Mouse (Mus musculus) spleen, adult 18-20 months (tissue): ENCODE measurements at regions not wholly inside any gene's neighbourhood (a gene's known extent, or its start where the extent isn't known, plus 50 kb on each side); places are given as distances from the start of the nearest gene placed in this dataset.
"Not testable (repeated sequence)": the region's sequence is repeated elsewhere in the genome, so short reads cannot be mapped to it uniquely, and the experiment has no call there.

Source experiments
- DNase-seq, 2 experiments: peaks; one replicate each; pipeline ENCODE4 v3.0.0; 2022; ENCODE audit warnings: mixed read lengths in 2 of 2

DNA sequence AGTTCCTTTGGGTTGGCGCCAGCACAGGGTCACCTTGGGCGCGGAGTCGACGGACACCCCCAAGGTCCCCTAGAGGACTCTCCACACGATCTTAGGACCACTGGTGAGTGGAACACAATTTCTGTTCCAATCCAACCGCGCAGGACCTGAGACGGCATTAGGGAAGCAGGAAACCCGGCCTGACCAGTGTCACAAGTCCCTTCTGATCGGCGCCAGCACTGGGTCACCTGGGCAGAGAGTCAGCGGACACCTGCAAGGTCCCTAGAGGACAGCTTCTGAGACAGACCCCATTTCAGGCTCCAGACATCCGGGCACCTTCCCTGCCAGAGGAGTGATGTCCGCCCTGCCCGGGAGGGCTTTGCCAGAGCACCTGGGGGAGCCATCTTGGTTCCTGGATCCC lies 74.2 kb upstream of the Cdh13 start:
- DNase-seq = not testable (repeated sequence)

DNA sequence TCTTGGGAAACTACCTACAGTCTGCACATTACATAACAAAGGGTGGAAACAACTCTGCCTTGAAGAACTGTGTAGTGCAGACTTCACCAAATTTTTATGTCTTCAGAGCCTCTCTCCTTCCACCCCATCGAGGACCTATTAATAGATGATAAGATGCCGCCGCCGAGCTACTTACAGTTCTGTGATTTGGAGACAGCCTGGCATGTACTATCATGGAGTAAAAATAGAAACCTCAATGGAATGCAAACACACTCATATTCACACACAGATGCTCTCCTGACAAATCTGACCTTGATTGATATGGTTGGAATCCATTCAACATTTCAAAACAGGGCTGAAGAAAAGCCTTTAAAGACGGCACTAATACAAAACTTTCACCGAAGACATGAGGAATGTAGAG lies 92.7 kb upstream of the Cdh13 start:
- DNase-seq = no peak

DNA sequence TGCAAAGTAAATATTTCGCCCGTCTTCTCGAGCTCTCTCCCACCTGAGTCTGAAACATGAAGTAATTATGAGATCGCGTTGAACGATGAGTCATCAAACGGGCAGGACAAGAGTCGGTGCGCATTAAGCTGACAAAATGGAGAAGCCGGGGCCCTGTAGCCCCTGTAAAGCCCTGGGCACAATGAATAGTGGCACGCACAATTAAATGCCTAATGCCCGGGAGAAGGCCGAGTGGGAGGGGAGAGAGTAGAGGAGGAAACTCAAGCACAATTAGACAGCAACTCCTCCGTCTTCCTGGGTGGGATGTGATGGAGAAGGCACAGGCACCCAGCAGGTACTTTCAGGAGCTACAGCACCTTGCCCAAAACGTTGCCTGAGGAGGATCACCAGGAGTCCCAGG lies 94.3 kb upstream of the Cdh13 start:
- no peak for DNase-seq

DNA sequence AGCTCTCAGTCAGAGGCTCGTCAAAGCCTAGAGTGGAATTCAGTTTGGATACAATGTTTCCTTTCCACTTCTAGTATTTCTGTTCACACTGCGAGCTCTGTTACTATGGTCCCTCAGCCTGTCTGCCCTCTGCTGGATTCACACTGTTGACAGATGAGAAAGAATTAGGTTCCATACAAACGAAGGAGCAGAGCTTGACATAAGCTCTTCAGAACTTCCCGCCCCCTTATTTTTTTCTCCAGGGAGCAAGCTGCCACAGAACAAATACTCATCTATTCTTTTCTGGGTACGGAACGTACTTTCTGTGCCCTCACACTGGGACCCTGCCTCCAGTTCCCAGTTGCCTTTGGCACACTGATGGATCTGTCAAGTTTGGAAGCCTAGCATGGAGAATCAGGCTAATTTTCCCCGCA lies 114.5 kb upstream of the Cdh13 start:
- DNase-seq = no peak

DNA sequence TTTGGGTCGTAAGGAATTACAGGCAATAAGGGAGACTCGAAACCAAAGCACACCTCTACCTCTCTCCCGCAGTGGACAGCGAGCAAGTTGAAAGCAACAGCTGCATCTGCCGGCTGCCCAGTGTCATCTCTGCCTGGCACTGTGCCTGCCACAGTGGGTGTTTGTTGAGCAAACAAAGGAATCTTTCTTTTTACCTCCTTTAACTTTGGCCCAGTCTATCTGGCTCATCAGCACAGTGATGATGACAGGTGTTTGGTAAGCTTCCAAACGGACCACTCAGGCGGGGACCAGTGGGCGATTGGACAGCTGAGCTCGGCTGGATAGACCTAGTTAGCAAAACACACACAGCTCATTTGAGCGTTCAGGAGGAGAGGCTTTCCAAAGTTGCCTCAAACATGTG lies 121.4 kb upstream of the Cdh13 start:
- DNase-seq = no peak

DNA sequence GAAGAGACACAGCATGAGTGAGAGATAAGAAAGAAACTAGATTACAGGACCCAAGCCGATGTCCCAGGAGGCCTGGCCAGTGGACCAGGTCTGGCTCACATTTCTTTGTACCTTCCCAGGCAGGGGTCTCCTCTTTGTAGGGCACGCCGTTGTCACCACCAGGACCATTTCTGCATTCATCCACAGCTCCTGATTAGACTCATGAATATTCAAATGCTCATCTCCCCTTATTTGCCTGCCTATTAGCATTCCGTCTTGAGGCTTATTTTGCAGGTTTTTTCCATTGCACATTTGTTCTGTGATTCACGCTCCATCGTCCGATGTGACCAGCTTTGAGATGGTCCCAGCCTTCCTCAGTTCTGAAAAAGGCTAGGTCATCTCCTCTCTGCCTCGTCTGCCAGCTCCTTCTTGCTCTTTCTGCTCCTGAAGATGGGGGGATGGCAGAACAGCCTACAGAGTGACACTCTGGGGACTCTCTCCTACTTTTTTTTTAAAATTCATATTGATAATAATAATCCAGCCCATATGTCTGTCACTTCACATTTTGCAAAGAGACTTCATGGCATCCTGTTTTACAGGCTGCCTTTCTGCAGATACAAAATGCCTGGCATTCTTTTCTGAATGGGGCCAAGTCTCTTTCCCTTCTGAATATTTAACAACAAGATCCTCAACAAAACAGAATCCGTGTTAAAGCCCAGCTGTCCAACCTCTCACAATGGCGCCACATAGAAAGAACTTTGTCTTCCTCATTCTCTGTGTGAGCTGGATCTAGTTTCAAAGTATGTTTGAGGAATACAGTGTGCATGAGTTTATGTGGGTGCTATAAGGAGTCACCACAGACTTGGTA lies 136.0 kb upstream of the Cdh13 start:
- no peak for DNase-seq

DNA sequence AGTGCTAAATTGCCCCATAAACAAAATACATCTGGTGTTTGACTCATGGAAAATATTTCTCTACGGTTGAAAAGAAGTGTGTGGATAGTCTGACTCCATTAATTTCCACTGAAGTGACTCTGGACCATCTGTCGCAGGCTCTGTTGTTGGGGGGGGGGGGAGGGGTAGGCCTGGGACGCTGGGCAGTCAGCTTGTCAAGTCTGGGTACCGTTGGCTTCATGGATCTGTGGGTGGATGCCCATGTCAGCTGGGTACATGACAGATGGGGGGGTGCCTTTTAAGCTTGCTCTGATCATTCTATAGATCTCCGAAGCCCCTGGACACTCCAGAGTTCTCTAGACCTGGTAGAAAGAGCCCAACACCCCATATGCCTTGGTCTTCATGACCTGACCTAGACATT lies 139.0 kb upstream of the Cdh13 start:
- no peak for DNase-seq

DNA sequence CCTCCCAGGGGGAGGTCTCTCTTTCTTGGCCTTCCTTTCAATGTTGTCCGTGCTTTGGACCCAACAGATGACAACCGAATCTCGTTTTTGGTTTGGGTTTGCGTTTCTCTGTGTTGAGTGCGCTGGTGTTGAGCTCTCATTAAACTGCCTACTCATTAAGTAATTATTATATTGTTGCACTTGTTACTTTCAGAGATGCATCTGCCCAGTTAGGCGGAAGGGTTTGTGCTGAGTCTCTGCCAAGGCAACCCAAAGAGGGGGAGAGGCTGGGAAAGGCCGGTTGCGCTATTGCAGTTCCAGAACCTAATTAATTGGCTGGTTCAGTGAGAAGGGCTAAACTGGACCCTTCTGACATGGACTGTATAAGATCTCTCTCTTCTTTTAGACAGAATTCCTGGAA lies 141.2 kb upstream of the Cdh13 start:
- DNase-seq = no peak

DNA sequence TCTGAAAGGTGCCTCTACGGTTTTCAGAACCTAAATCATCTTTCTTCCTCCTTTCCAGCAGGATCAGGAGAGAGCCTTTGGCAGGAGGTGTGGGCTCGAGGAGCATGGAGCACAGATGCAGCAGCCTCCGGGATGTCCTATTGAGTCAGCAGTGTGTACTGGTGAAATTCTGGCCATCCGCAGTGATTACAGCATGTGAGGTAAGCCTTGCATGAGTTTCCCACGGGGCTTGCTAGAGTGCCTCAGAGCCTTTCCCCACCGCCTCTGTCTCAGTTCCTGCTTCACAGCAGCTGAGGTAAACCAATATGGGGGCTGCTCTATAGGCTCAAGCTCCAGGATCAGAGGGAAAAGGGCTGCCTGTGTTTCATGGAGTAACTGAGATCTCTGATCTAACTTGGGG lies 143.6 kb upstream of the Cdh13 start:
- no peak for DNase-seq

DNA sequence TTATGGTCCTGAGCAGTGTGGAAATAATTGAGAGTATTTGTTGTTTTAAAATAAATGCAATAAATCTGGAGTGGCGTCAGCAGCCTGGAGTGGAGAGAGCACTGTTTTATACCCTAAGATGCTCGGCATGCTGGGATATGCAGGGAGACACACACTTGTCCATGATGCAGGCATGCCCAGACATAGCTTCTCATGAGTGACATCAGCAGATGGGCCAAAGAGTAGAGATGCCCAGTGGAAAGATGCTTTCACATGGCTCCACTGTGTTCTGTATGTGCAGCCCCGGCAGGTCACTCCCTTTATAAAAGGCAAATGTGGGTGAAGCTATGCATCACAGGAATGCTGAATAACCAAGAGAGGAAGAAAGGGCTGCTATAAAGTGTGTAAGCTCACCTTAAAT lies 145.7 kb upstream of the Cdh13 start:
- no peak for DNase-seq

DNA sequence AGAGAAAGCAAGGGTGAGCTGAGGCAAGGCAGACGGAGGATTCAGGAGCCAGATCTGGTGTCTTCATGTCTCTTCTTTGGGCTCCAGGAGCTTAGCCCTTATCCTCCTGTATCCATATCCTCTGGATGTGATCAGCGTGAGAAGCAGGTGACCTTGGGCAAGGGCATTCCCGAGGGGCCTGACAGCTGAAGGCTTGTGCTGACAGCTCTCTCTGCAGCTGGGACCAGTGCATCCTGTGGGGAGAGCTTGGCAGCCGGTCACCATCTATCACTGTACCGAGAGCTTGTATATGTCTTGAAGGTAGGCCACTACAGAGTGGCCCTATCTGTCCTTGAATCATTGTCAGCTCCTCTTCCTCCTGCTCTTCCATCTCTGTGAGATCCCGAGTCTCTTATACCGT lies 158.5 kb upstream of the Cdh13 start:
- DNase-seq = no peak

DNA sequence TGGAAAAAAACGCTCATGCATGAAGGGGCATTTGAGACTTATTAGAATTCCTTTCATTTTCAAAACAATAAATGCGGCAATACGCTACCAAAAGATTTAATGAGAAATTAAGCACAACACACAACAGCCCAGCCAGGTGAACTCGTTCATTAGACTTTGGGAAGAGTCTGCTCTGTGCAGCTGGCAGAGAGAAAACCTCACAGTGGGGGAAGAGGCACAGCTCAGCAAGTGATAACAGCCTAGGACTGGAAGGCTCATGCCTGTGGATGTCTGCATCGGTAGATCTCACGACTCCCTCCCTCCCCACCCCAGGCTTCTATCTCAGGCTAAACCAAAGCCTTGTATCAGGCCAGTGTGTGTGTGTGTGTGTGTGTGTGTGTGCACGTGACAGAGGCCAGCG lies 169.3 kb upstream of the Cdh13 start:
- DNase-seq = no peak

DNA sequence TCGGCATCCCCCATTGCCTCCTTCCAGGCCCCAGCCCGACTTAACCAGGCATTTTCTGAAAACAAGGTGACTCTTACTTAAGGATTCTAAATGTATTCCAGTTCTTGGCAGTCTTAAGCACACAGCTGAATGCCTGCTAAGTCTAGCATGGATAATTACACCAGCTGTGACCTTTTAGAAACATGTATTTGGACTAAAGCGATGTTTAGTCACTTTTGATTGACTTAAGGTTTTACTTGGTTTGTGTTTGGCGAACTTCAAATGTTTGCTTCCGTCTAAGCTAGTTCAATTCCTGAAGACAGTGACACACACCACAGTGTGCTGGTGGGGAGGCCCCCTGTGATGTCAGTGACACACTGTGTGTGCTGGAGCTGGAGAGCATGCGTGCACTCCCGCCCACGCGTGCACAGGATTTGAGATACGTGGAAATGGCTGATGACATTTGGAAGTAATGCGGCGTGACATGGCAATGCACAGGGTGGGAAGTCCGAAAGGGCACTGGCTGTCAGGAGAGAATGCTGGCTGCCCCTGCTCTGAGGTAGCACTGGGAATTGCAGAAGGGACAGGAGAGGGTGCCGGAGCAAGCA lies 179.0 kb upstream of the Cdh13 start:
- no peak for DNase-seq

DNA sequence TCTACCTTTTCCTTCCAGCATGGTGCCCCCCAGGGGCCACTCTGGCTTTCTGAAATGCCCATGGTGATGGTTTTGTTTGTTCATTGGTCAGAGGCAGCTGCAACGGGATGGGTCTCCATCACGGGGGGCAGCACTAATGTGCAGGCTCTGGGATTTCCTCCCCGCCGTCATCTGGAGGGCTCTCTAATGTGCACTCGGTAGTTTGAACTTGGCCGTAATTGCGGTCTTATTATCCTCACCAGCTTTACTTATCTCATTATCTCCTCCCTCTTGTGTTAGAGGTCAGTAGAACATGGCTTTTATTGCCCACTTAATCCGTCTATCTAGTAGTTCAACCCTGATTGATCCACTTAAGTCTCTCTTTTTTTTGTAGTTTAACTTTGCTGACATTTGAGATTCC lies 182.2 kb upstream of the Cdh13 start:
- DNase-seq = no peak

DNA sequence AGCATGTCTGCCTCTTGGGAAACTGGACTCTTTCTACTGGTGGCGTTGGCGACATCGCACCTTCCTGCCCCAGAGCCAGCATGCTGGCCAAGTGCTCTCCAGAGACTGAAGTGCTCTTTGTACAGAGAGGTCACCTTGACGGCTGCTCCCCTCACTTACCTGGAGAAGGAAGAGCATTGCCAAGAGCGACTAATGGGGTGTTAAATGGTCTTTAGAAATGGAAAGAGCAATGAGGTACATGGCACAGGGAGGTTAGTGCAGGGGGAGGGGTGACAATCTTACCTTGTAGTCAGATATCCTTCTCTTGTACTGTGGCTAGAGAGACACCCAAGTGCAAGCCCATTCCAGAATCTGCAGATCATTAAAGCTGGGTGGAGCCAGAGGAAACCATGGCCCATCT lies 220.8 kb upstream of the Cdh13 start:
- DNase-seq = no peak

DNA sequence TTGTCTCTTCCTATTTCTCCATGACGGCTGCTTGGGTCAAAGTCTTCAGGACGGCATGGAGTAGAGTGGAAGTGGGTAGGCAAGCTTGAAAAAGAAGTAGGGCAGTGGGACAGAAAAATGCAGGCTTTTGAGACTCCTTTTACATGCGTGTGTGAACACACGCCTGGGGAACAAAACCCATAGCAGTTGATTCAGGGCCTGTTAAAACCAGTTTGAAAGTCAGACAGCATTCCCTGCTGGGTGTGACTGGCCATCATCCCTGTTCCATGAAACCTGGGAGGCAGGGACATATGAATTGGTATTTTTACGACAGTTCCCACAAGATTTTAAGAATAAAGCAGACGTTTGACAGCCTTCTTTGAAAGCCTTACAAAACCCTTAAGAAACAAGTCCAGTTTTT lies 226.8 kb upstream of the Cdh13 start:
- no peak for DNase-seq

DNA sequence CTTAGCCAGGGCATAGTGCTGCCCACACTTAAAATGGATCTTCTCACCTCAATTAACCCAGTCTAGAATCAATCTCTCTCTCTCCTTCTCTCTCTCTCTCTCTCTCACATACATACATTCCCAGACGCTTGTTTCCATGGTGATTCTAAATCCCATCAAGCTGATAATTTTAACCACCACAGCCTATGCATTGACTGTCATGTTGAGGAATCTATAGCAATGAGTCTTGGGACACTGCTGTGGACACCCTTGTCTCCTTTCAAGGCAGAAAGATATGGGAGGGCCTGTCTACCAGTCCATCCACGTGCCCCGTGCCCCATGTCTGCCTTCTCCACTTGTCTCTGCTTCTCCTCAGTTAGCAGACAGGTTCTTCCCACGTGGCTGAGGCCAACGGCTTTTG lies 228.0 kb upstream of the Cdh13 start:
- no peak for DNase-seq

DNA sequence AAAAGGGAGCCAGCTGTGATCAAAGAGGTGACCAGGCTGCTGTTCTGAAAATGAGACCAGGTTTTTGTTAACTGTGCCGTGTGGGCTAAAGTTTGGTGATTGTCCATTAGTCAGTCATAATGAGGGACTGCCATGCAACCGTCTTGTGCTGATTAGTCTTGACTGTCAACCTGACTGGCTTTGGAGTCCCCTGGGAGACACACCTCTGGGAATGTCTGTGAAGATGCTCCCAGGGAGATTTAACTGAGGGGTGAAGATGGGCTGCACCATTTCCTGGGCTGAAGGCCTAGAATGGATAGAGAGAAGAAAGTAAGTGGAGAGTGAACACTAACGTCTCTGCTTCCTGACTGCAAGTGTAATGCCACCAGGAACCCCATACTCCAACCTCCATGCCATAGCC lies 233.1 kb upstream of the Cdh13 start:
- no peak for DNase-seq

DNA sequence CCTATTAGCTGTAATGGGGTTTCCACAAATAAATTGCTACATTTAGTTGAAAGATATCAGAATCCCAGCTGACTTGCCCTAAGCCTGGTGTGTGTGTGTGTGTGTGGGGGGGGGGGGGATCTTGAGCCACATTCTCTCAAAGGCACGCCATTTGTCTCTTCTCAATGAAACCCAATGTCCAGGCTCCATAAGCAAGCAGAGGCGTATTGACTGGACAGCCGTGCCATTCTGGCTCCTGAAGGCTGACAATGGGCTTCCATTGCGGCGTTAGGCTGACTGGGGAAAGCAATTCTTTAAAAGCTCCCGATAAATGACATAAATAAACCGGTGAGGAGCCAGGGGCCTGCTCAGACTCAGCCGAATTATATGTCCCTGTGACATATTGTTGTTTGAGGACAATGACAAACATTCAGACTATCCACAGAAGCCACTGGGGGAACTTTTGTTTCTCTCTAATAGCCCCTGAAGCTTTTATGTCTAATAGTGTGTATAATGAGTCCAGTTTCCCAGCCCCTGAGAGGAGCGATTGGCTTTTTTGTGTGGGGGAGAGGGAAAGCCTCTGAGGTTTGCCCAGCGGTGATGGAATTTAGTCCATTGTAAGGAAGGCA lies 240.6 kb upstream of the Mphosph6 start:
- DNase-seq = no peak

DNA sequence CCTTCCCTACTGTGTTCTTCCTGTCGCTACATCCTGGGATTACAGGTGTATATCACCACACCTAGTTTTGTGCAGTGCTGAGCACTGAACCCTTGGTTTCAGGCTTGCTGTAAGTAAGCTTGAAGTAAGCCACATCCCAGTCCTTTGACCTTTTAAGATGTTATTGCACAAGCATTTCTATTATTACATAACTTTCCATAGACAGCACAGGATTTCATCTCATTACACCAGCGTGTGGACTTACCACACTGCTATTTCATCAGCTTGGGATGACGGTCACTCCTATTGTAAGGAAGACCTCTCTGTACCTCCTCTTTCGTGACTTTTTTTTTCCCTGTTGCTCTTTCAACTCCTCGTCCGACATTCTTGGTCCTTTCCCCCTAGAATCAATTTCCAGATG lies 239.5 kb upstream of the Mphosph6 start:
- no peak for DNase-seq

DNA sequence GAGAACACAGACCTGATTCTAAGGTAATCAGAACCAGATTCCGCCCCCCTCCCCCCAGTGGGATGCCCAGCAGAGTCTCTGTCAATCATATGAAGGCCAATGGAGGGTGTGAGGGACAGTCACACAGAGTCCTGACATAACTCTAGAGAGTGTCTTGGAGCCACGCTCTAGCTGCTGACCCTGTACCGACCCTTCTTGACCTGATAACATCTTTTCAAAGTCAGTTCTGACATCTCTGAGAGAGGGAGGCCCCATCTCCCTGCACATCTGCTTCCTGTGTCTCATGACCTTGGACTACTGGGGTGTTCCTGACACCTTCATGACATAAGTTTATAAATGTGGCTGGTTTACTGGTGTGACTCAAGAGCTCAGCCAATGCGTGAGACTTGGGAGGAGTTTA lies 236.1 kb upstream of the Mphosph6 start:
- DNase-seq = no peak

DNA sequence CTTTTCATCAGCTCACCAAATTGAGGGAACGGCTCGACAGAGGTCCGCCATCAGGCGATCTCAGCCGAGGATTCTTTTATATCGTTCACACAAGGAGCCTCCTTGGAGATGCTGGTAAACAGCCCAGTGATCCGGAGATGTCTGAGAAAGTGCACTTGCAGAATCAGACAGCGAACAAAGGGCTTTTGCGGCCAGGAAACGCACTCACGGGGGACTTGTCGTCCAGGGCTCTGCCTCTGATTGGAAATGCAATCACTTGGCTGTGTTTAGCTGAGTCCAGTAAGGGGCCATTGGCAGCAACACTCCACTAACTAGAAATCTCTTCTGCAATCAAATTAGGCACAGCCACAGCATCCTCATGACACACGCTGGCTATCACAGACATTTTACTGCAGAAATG lies 232.3 kb upstream of the Mphosph6 start:
- DNase-seq = no peak

DNA sequence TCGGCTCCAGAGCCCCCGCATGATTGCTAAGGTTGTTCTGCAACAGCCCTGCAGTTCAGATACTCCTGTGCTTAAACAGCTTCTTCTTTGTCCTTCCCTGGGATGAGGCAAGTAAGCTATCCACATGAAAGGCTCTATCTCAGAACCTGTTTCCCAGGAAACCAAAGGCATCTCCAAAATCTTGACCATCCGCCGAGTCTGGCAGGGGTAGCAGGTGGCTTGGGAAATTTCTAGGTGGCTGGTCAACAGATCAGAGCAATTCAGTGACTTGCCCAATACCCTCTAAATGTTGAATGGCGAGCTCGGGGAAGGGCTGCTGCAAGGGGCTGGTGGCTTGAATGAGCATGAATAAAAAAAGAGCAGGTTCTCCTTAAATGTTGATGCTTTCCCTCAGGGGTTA lies 229.7 kb upstream of the Mphosph6 start:
- no peak for DNase-seq

DNA sequence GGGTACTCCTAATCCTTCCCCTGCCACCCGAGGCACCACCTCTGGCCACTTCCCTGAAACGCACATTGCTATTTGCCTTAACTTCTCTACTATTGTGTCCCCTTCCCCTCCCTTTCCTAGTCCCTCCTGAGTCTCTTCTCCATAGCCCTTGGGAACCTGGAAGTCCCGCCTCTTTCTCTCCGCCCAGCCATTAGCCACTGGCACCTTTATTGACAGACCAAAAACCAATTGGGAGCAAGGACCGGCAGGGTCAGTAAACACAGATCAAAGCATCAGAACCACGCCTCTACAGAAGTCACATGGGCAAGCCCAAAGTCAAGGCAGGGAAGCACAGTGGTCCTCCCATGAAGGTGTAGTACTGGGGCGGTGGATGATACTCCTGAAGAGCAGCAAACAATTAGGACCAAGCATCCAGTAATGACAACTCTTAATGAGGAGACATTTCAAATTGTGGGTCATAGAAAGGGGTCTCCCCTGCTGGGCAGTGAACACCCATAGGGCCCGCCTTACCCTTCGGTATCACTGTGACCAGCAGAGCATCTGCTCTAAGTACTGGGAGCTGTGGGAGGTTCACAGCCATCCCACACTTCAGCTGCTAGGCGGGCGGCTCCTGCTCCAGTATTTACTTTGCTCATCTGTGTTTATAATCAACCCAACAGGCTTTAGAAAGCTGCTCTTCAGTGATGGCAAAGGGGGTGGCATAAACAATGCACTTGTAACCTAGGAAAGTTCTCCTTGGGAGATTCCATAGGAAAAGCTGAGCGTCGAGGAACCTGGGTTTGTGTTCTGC lies 226.5 kb upstream of the Mphosph6 start:
- no peak for DNase-seq
